Comparison of ENCODE assay signal across 12 mouse cellular contexts in genomic region chr11:104302628-104303027, GRCm38 (mm10).
DNase-seq lines count a peak whose midpoint lies in the region; ATAC-seq and TF ChIP-seq lines count a peak whose summit lies in the region.
"Had no signal": no experiment of that assay in that cellular context is flagged by ENCODE, and none has a peak within 500 bp of the region (broad histone marks: within the 10 kb centered on the region; RNA-seq: fewer than 3 reads in every experiment).

No protein-coding gene starts in this region.

- WGBS in intestine, postnatal 0 days: 56% methylated on average over 12 of the region's 12 CpGs

- DNase-seq in frontal cortex, postnatal 36 days (ENCODE audit: low spot score in 2 of 2): peak; percentile 51 to 52
- no peak for DNase-seq in frontal cortex, postnatal 25 days (ENCODE audit: low spot score in 2 of 2)
- DNase-seq in left cerebral cortex, adult 18-20 months (ENCODE audit: low spot score in 2 of 2): peak; percentile 53 to 61
- no peak for DNase-seq in left cerebral cortex, adult 11 months (ENCODE audit: low spot score)
- DNase-seq in MEL (ENCODE audit: low read depth, low spot score): peak; percentile 64
- DNase-seq in c-Kit-positive CD71-positive TER-119-positive erythroid progenitor cells, embryonic 14.5 days (ENCODE audit: low spot score): no peak
- DNase-seq: heart, postnatal 14 days; lung, postnatal 14 days; thymus, adult 18-20 months had no signal

- no peak for TF ChIP-seq POLR2A in MEL (IDR thresholded peaks at IDR 0.05; ENCODE audit: control insufficient read depth in 1 of 2, insufficient read depth in 1 of 2, low read depth in 1 of 2, low read length in 2 of 2, poor library complexity in 1 of 2)

- peaks cover 0 to 7% of the 10 kb centered on the region in 2 experiments; a peak in 2 of 4 replicates for H3K36me3 ChIP-seq in MEL (ENCODE audit: control insufficient read depth in 1 of 2, insufficient read depth in 2 of 2, low read length in 2 of 2)
- no peaks in the 10 kb centered on the region for H3K36me3 ChIP-seq in intestine, postnatal 0 days (ENCODE audit: control insufficient read depth, insufficient read depth)

- TF ChIP-seq CTCF in MEL (IDR thresholded peaks at IDR 0.05 in 2 of 3, conservative IDR thresholded peaks at IDR 0.05 in 1 of 3; ENCODE audit: control insufficient read depth in 1 of 3, insufficient read depth in 1 of 3, low read depth in 2 of 3, low read length in 3 of 3, poor library complexity in 1 of 3, severe bottlenecking in 1 of 3): no peak
- no peak for TF ChIP-seq CTCF in intestine, postnatal 0 days (IDR thresholded peaks at IDR 0.05; ENCODE audit: low read depth)

- no peaks in the 10 kb centered on the region for H3K9me3 ChIP-seq in MEL (replicated peaks; ENCODE audit: insufficient read depth, low read length)
- no peaks in the 10 kb centered on the region for H3K9me3 ChIP-seq in intestine, postnatal 0 days (ENCODE audit: control insufficient read depth)

- peak in 1 of 2 experiments; percentile 19; a peak in 1 of 4 replicates for TF ChIP-seq EP300 in MEL (IDR thresholded peaks at IDR 0.05; ENCODE audit: low read depth in 1 of 2, low read length in 2 of 2)

- H3K79me2 ChIP-seq in MEL (ENCODE audit: control insufficient read depth, insufficient read depth, low read length, poor library complexity): no peaks in the 10 kb centered on the region

- H3K27ac ChIP-seq in MEL (ENCODE audit: control insufficient read depth, low read depth, low read length): no peak overlapping the region
- no peak overlapping the region for H3K27ac ChIP-seq in intestine, postnatal 0 days (ENCODE audit: low read depth, low read length)

- peak overlapping the region; percentile 17 to 47 for H3K4me3 ChIP-seq in MEL (ENCODE audit: control insufficient read depth in 1 of 2, insufficient read depth in 1 of 2, low read depth in 2 of 2, low read length in 2 of 2)
- H3K4me3 ChIP-seq in intestine, postnatal 0 days (ENCODE audit: low read depth, low read length): no peak overlapping the region
- H3K4me3 ChIP-seq: erythroblast, embryonic 14.5 days had no signal

- no peak for TF ChIP-seq RAD21 in MEL (IDR thresholded peaks at IDR 0.05; ENCODE audit: low read depth, low read length)

- peak overlapping the region; percentile 4 for H3K9ac ChIP-seq in MEL (ENCODE audit: control insufficient read depth, low read depth, low read length, poor library complexity, severe bottlenecking)
- H3K9ac ChIP-seq in intestine, postnatal 0 days (ENCODE audit: low read depth, low read length): no peak overlapping the region

- peaks cover 4 to 18% of the 10 kb centered on the region in 2 experiments for H3K4me1 ChIP-seq in MEL (ENCODE audit: control insufficient read depth in 1 of 2, insufficient read depth in 2 of 2, low read length in 2 of 2)
- no peaks in the 10 kb centered on the region; the same call in 1 of the 2 replicates for H3K4me1 ChIP-seq in intestine, postnatal 0 days (replicated peaks; ENCODE audit: control insufficient read depth, insufficient read depth, low read length)

- no peak for ATAC-seq in intestine, postnatal 0 days
- no peak for ATAC-seq in activated CD4-positive, CD25-positive, alpha-beta regulatory T cell, adult 4 months

- H3K27me3 ChIP-seq in MEL (ENCODE audit: control insufficient read depth in 1 of 2, insufficient read depth in 2 of 2, low read length in 2 of 2): no peaks in the 10 kb centered on the region
- H3K27me3 ChIP-seq in intestine, postnatal 0 days (replicated peaks; ENCODE audit: control insufficient read depth, insufficient read depth, low read length): no peaks in the 10 kb centered on the region

- peak overlapping the region; percentile 37 for H3K4me2 ChIP-seq in intestine, postnatal 0 days (replicated peaks; ENCODE audit: low read depth)

TF ChIP-seq in MEL, 35 proteins besides CTCF, POLR2A, EP300 and RAD21:
- TF ChIP-seq KAT2A (conservative IDR thresholded peaks at IDR 0.05; ENCODE audit: low read depth, low read length): no peak
- no peak for TF ChIP-seq MXI1 (IDR thresholded peaks at IDR 0.05; ENCODE audit: low read depth, low read length)
- TF ChIP-seq GABPA (IDR thresholded peaks at IDR 0.05; ENCODE audit: low read depth, low read length): no peak
- TF ChIP-seq SIN3A (IDR thresholded peaks at IDR 0.05; ENCODE audit: low read length): peak; percentile 45; the same call in 1 of the 2 replicates
- no peak for TF ChIP-seq BHLHE40 (IDR thresholded peaks at IDR 0.05; ENCODE audit: borderline replicate concordance, low read depth, low read length)
- TF ChIP-seq SMC3 (IDR thresholded peaks at IDR 0.05; ENCODE audit: low read depth, low read length): no peak
- 0 out of 2 replicates have a peak, but pooled peaks have one; percentile 44 for TF ChIP-seq TBP (IDR thresholded peaks at IDR 0.05; ENCODE audit: low read depth, low read length)
- no peak for TF ChIP-seq NRF1 (IDR thresholded peaks at IDR 0.05; ENCODE audit: insufficient read depth, low read depth, low read length, poor library complexity, severe bottlenecking)
- TF ChIP-seq MAX (IDR thresholded peaks at IDR 0.05; ENCODE audit: low read length): no peak
- TF ChIP-seq GATA1 (IDR thresholded peaks at IDR 0.05; ENCODE audit: low read depth, low read length): no peak
- TF ChIP-seq CHD1 (IDR thresholded peaks at IDR 0.05; ENCODE audit: low read depth, low read length): 0 out of 2 replicates have a peak, but pooled peaks have one; percentile 72
- no peak for TF ChIP-seq ZKSCAN1 (IDR thresholded peaks at IDR 0.05; ENCODE audit: low read depth, low read length)
- TF ChIP-seq RCOR1 (IDR thresholded peaks at IDR 0.05; ENCODE audit: low read depth, low read length): no peak
- no peak for TF ChIP-seq JUND (IDR thresholded peaks at IDR 0.05; ENCODE audit: low read depth, low read length)
- TF ChIP-seq TCF12 (IDR thresholded peaks at IDR 0.05; ENCODE audit: low read depth, low read length): no peak
- TF ChIP-seq UBTF (IDR thresholded peaks at IDR 0.05; ENCODE audit: borderline replicate concordance, insufficient read depth, low read depth, low read length): no peak
- no peak for TF ChIP-seq MEF2A (IDR thresholded peaks at IDR 0.05; ENCODE audit: extremely low read depth, insufficient replicate concordance, low read depth, low read length, poor library complexity, severe bottlenecking)
- TF ChIP-seq ELF1 (IDR thresholded peaks at IDR 0.05; ENCODE audit: low read depth, low read length): no peak
TF ChIP-seq in MEL: peak in this region for 3.

Comparison
In these comparisons a context has a peak if more than half of its experiments do, and no peak if none do; other contexts are left out.
1. DNase-seq: peak in frontal cortex, postnatal 36 days (2 of 2), left cerebral cortex, adult 18-20 months (2 of 2) and MEL (single experiment); none in frontal cortex, postnatal 25 days (0 of 2), left cerebral cortex, adult 11 months (single experiment) and c-Kit-positive CD71-positive TER-119-positive erythroid progenitor cells, embryonic 14.5 days (single experiment).